Mouse (Mus musculus) left cerebral cortex, adult 2 months (tissue): ENCODE measurements at regions not wholly inside any gene's neighbourhood (a gene's known extent, or its start where the extent isn't known, plus 50 kb on each side); places are given as distances from the start of the nearest gene placed in this dataset.
A peak's percentile ranks its signal among the peaks of the same experiment; 100 is the strongest.

Experiments used
- DNase-seq, 2 experiments: peaks; one replicate each; pipeline ENCODE4 v3.0.0; 2021 to 2022; ENCODE audit warnings: low spot score in 2 of 2, mixed read lengths in 1 of 2; ENCODE audit errors: extremely low spot score in 1 of 2
- H3K27ac ChIP-seq: fragments of 200-600 bp; 2 replicates; pipeline ENCODE4 v1.8.1; 2022
- H3K4me3 ChIP-seq: fragments of 200-600 bp; 2 replicates; pipeline ENCODE4 v1.8.1; 2022
- CTCF ChIP-seq: fragments of 200-600 bp; IDR thresholded peaks from 2 replicates; pipeline ENCODE4 v1.8.1; 2022; ENCODE audit warnings: antibody characterized with exemption, mild to moderate bottlenecking, moderate library complexity
- intact Hi-C: fragments of 180-260 bp; cut with DNase I; formaldehyde crosslinking; loops from one replicate; pipeline ENCODE4 v1.15.1; 2025

- intact Hi-C loops = no loop called here
- H3K27ac ChIP-seq = no peak overlapping the region
- peak in 1 of 2 experiments; percentile 5 for DNase-seq
- H3K4me3 ChIP-seq = no peak overlapping the region
- TF ChIP-seq CTCF = peak; percentile 8
These were observed 106.9 kb upstream of the Tgif2lx2 start for GRCm38 (mm10) chrX:118320123-118320522.

DNA sequence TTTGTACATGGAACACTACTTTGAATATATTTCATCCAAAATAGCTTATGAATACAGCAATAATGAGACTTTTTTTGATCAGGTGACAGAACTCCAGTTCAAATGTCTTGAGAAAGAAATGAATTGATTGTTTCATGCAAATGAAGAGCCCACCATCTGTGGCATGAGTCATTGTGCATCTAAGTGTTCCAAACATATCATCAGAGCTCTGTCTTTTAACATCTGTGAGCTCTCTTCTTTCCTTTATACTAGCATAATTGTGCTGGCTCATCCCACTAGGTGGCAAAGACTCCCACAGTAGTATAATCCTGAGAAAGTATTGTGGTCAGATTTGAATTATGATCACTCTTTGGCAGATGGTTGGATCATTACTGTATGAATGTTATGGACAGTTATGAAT lies 70.1 kb upstream of the Tgif2lx2 start:
- intact Hi-C loops = loop anchor here (10.0 kb wide), 1 partner anchor 402 kb away; no protein-coding TSS in a partner anchor
- TF ChIP-seq CTCF = no peak
- H3K4me3 ChIP-seq = no peak overlapping the region
- H3K27ac ChIP-seq = no peak overlapping the region
- no peak for DNase-seq
